Comparison of ENCODE assay signal across 13 mouse cellular contexts in the genomic region with DNA sequence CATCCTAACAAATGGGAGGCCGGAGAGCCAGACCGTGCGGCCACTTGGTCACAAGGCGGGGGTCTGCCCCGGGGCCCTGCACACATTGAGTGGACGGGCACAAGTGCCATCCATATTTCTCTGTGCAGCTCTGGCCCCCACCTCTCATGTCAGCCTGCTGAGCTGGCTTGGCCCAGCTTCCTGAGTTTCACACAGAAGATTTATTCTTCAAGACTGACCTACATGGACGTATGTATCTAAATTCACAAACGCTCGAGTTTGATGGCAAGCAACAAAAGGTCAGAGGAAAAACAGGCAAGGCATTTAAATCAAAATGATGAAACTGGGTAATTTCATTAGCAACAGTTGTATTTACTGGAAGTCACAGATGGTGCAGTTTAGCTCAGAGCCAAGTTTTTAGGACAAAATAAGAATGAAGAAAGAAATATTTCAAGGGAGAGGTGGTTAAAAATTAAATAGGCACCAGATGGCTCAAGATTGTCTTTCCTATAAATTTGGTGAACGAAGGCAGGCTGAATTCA.
DNase-seq lines count a peak whose midpoint lies in the region.
"Had no signal": no experiment of that assay in that cellular context is flagged by ENCODE, and none has a peak within 500 bp of the region (broad histone marks: within the 10 kb centered on the region; RNA-seq: fewer than 3 reads in every experiment).

No protein-coding gene starts in this region.

- no peak overlapping the region for H3K27ac ChIP-seq in heart, embryonic 10.5 days
- H3K27ac ChIP-seq: embryonic facial prominence, embryonic 13.5 days; liver, embryonic 14.5 days; midbrain, embryonic 12.5 days had no signal

- no peaks in the 10 kb centered on the region for H3K9me3 ChIP-seq in heart, embryonic 10.5 days
- H3K9me3 ChIP-seq: embryonic facial prominence, embryonic 13.5 days; G1E; midbrain, embryonic 12.5 days had no signal

- peak; percentile 7 for DNase-seq in layer of hippocampus, adult 11-12 months (ENCODE audit: low spot score)
- DNase-seq in layer of hippocampus, postnatal 25 days (ENCODE audit: extremely low spot score in 1 of 2, low spot score in 1 of 2), result no peak
- peak; percentile 51 for DNase-seq in cerebellum, adult 11-12 months
- peak; percentile 61 for DNase-seq in cerebellum, adult 9-11 months
- peak; percentile 36 to 71 for DNase-seq in left cerebral cortex, postnatal 25 days (ENCODE audit: low spot score in 2 of 2)
- no peak for DNase-seq in adrenal gland, adult 8-10 months
- DNase-seq in heart, embryonic 10.5 days (ENCODE audit: low spot score), result no peak
- DNase-seq: adrenal gland, adult 2 months; heart, postnatal 4 days had no signal

- no peaks in the 10 kb centered on the region; the same call in 1 of the 2 replicates for H3K27me3 ChIP-seq in heart, embryonic 10.5 days (ENCODE audit: insufficient read depth, poor library complexity, severe bottlenecking)
- H3K27me3 ChIP-seq: embryonic facial prominence, embryonic 13.5 days; midbrain, embryonic 12.5 days had no signal

- intact Hi-C loops in left cerebral cortex, postnatal 25 days (cut with DNase I), result loop anchor here (10.0 kb wide), 1 partner anchor 239 kb away; no protein-coding TSS in a partner anchor

- no peaks in the 10 kb centered on the region for H3K36me3 ChIP-seq in heart, embryonic 10.5 days
- H3K36me3 ChIP-seq: embryonic facial prominence, embryonic 13.5 days; G1E; midbrain, embryonic 12.5 days had no signal

- no peak overlapping the region for H3K4me3 ChIP-seq in heart, embryonic 10.5 days
- H3K4me3 ChIP-seq: embryonic facial prominence, embryonic 13.5 days; midbrain, embryonic 12.5 days had no signal

- 84% methylated on average over 10 of the region's 10 CpGs for WGBS in heart, embryonic 10.5 days

- no peaks in the 10 kb centered on the region for H3K4me1 ChIP-seq in heart, embryonic 10.5 days
- H3K4me1 ChIP-seq: midbrain, embryonic 12.5 days had no signal

Comparison
In these comparisons a context has a peak if more than half of its experiments do, and no peak if none do; other contexts are left out.
1. DNase-seq: peak in layer of hippocampus, adult 11-12 months (single experiment), cerebellum, adult 11-12 months (single experiment), cerebellum, adult 9-11 months (single experiment) and left cerebral cortex, postnatal 25 days (2 of 2); none in layer of hippocampus, postnatal 25 days (0 of 2), adrenal gland, adult 8-10 months (single experiment) and heart, embryonic 10.5 days (single experiment).